Mouse (Mus musculus): Measurements from ENCODE around the gene 9230104L09Rik. TPM values are rescaled to one million over a fixed set of nuclear protein-coding genes. Genes with fewer than 3 reads are reported as not detected.

Gene 9230104L09Rik
- polyA plus RNA-seq, 1 experiment from 2014 or later, result not detected

DNA sequence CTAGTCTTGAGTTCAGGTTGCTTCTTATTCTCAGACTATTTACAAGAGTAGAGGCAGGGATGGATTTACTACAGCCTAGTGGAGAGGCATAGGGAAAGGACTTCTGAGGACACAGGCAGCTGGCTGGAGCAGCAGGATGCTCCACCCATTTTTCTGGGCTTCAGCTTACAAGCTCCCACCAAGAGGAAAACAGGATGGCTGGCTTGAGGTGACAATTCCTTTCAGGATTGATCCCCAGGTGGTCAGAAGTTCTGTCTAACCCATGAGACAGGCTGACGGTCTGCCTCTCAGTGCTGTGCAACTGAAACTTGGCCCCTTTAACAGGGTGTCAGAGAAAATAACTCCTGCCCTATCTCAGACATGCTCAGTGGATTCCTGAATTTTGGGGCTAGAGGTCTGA, 14.4 kb upstream of the 9230104L09Rik start:
- Histone ChIP-seq H3K27ac (ENCODE audit: low read depth, low read length) (no peak overlapping the region), H3K27me3 (ENCODE audit: control insufficient read depth, insufficient read depth, low read length) (no peaks in the 10 kb centered on the region), H3K4me3 (ENCODE audit: low read depth, low read length) (no peak overlapping the region), H3K9ac (ENCODE audit: low read length) (no peak overlapping the region), H3K9me3 (ENCODE audit: control insufficient read depth, low read length) (no peaks in the 10 kb centered on the region), H3K36me3 (ENCODE audit: control insufficient read depth, insufficient read depth, low read length) (no peaks in the 10 kb centered on the region), H3K4me1 (ENCODE audit: control insufficient read depth, insufficient read depth, low read length) (peaks cover 6% of the 10 kb centered on the region), H3K4me2 (ENCODE audit: low read depth) (no peak overlapping the region)
- no peak for DNase-seq (ENCODE audit: low spot score)
- no peak for ATAC-seq (ENCODE audit: insufficient read depth, low FRiP score, low TSS enrichment)
- 45% methylated on average over 1 of the region's 1 CpGs for WGBS

GRCm38 (mm10) chr2:148878641-148879130, 13.8 kb upstream of the 9230104L09Rik start:
- Histone ChIP-seq H3K9me3 (ENCODE audit: control insufficient read depth, low read length) (no peaks in the 10 kb centered on the region), H3K4me1 (ENCODE audit: control insufficient read depth, insufficient read depth, low read length) (peaks cover 11% of the 10 kb centered on the region), H3K4me3 (ENCODE audit: low read depth, low read length) (no peak overlapping the region), H3K27me3 (ENCODE audit: control insufficient read depth, insufficient read depth, low read length) (no peaks in the 10 kb centered on the region), H3K4me2 (ENCODE audit: low read depth) (no peak overlapping the region), H3K27ac (ENCODE audit: low read depth, low read length) (no peak overlapping the region), H3K36me3 (ENCODE audit: control insufficient read depth, insufficient read depth, low read length) (no peaks in the 10 kb centered on the region), H3K9ac (ENCODE audit: low read length) (no peak overlapping the region)
- 15% methylated on average over 2 of the region's 2 CpGs for WGBS
- ATAC-seq (ENCODE audit: insufficient read depth, low FRiP score, low TSS enrichment), result no peak
- DNase-seq (ENCODE audit: low spot score), result no peak

- Histone ChIP-seq H3K27me3 (ENCODE audit: control insufficient read depth, insufficient read depth, low read length) (no peaks in the 10 kb centered on the region), H3K9me3 (ENCODE audit: control insufficient read depth, low read length) (no peaks in the 10 kb centered on the region), H3K9ac (ENCODE audit: low read length) (no peak overlapping the region), H3K4me1 (ENCODE audit: control insufficient read depth, insufficient read depth, low read length) (peaks cover 11% of the 10 kb centered on the region), H3K27ac (ENCODE audit: low read depth, low read length) (no peak overlapping the region), H3K4me2 (ENCODE audit: low read depth) (no peak overlapping the region), H3K36me3 (ENCODE audit: control insufficient read depth, insufficient read depth, low read length) (no peaks in the 10 kb centered on the region; the same call in 1 of the 2 replicates), H3K4me3 (ENCODE audit: low read depth, low read length) (no peak overlapping the region)
- 58% methylated on average over 3 of the region's 3 CpGs for WGBS
- DNase-seq (ENCODE audit: low spot score) (no peak), ATAC-seq (ENCODE audit: insufficient read depth, low FRiP score, low TSS enrichment) (no peak)
These were observed 12.4 kb upstream of the 9230104L09Rik start for GRCm38 (mm10) chr2:148877016-148877770.

- peak within 1 kb of the TSS; percentile 88 for H3K4me3 ChIP-seq (ENCODE audit: low read depth, low read length)
- H3K4me1 ChIP-seq (ENCODE audit: control insufficient read depth, insufficient read depth, low read length), result peaks cover 11% of the 10 kb centered on the region
- H3K4me2 ChIP-seq (ENCODE audit: low read depth), result peak within 1 kb of the TSS; percentile 78
- WGBS, result 0% methylated on average over 18 of the region's 19 CpGs
- H3K9me3 ChIP-seq (ENCODE audit: control insufficient read depth, low read length), result no peaks in the 10 kb centered on the region
- DNase-seq (ENCODE audit: low spot score) (peak; percentile 90), ATAC-seq (ENCODE audit: insufficient read depth, low FRiP score, low TSS enrichment) (peak; percentile 96)
- H3K36me3 ChIP-seq (ENCODE audit: control insufficient read depth, insufficient read depth, low read length), result no peaks in the 10 kb centered on the region; the same call in 1 of the 2 replicates
- H3K27me3 ChIP-seq (ENCODE audit: control insufficient read depth, insufficient read depth, low read length), result no peaks in the 10 kb centered on the region
- peak within 1 kb of the TSS; percentile 88 for H3K9ac ChIP-seq (ENCODE audit: low read length)
- H3K27ac ChIP-seq (ENCODE audit: low read depth, low read length), result peak within 1 kb of the TSS; percentile 73
These were observed 10.5 kb upstream of the 9230104L09Rik start, which contains the start of gene Cst3 for GRCm38 (mm10) chr2:148875335-148875811. Gene Cst3 (minus strand): TSS chr2:148875692.

GRCm38 (mm10) chr2:148874617-148875334, 9.9 kb upstream of the 9230104L09Rik start:
- no peaks in the 10 kb centered on the region for H3K9me3 ChIP-seq (ENCODE audit: control insufficient read depth, low read length)
- peak overlapping the region; percentile 78 for H3K4me2 ChIP-seq (ENCODE audit: low read depth)
- peak overlapping the region; percentile 73 for H3K27ac ChIP-seq (ENCODE audit: low read depth, low read length)
- peak overlapping the region; percentile 88 for H3K4me3 ChIP-seq (ENCODE audit: low read depth, low read length)
- no peaks in the 10 kb centered on the region for H3K27me3 ChIP-seq (ENCODE audit: control insufficient read depth, insufficient read depth, low read length)
- H3K9ac ChIP-seq (ENCODE audit: low read length), result peak overlapping the region; percentile 88
- peak; percentile 43 for DNase-seq (ENCODE audit: low spot score)
- ATAC-seq (ENCODE audit: insufficient read depth, low FRiP score, low TSS enrichment), result peak; percentile 64
- peaks cover 11% of the 10 kb centered on the region for H3K4me1 ChIP-seq (ENCODE audit: control insufficient read depth, insufficient read depth, low read length)
- WGBS, result 2% methylated on average over 34 of the region's 34 CpGs
- no peaks in the 10 kb centered on the region; the same call in 1 of the 2 replicates for H3K36me3 ChIP-seq (ENCODE audit: control insufficient read depth, insufficient read depth, low read length)

GRCm38 (mm10) chr2:148874224-148874616, 9.4 kb upstream of the 9230104L09Rik start:
- no peaks in the 10 kb centered on the region; the same call in 1 of the 2 replicates for H3K36me3 ChIP-seq (ENCODE audit: control insufficient read depth, insufficient read depth, low read length)
- no peaks in the 10 kb centered on the region for H3K9me3 ChIP-seq (ENCODE audit: control insufficient read depth, low read length)
- peak overlapping the region; percentile 88 for H3K4me3 ChIP-seq (ENCODE audit: low read depth, low read length)
- ATAC-seq (ENCODE audit: insufficient read depth, low FRiP score, low TSS enrichment), result no peak
- H3K27ac ChIP-seq (ENCODE audit: low read depth, low read length), result no peak overlapping the region
- DNase-seq (ENCODE audit: low spot score), result no peak
- H3K4me1 ChIP-seq (ENCODE audit: control insufficient read depth, insufficient read depth, low read length), result peaks cover 11% of the 10 kb centered on the region
- peak overlapping the region; percentile 78 for H3K4me2 ChIP-seq (ENCODE audit: low read depth)
- WGBS, result 72% methylated on average over 3 of the region's 3 CpGs
- H3K9ac ChIP-seq (ENCODE audit: low read length), result peak overlapping the region; percentile 88; the same call in 1 of the 2 replicates
- H3K27me3 ChIP-seq (ENCODE audit: control insufficient read depth, insufficient read depth, low read length), result no peaks in the 10 kb centered on the region

DNA sequence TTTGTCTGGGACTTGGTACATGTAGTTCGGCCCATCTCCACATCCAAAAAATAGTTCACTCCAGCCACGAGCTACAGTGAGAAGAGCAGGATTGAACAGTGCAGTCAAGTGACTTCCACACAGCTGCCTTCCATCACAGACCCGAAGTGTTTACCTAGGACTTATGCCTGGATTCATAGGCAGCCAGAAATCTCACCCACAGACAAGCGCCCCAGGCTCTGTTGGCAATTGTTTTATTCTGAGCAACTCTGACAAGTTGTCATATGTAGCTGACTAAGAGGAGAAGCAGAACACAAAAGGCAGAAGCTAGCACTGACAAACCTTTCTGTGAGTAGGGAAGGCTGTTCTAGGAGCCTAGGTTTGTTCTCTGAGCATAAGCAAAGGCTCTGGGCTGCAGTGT, 8.0 kb upstream of the 9230104L09Rik start:
- H3K9me3 ChIP-seq (ENCODE audit: control insufficient read depth, low read length), result no peaks in the 10 kb centered on the region
- 91% methylated on average over 4 of the region's 4 CpGs for WGBS
- H3K4me2 ChIP-seq (ENCODE audit: low read depth), result peak overlapping the region; percentile 13; the same call in 1 of the 2 replicates
- no peak overlapping the region for H3K27ac ChIP-seq (ENCODE audit: low read depth, low read length)
- H3K4me3 ChIP-seq (ENCODE audit: low read depth, low read length), result no peak overlapping the region
- no peaks in the 10 kb centered on the region; the same call in 1 of the 2 replicates for H3K36me3 ChIP-seq (ENCODE audit: control insufficient read depth, insufficient read depth, low read length)
- H3K4me1 ChIP-seq (ENCODE audit: control insufficient read depth, insufficient read depth, low read length), result peaks cover 11% of the 10 kb centered on the region
- H3K9ac ChIP-seq (ENCODE audit: low read length), result no peak overlapping the region
- no peaks in the 10 kb centered on the region for H3K27me3 ChIP-seq (ENCODE audit: control insufficient read depth, insufficient read depth, low read length)
- DNase-seq (ENCODE audit: low spot score) (no peak), ATAC-seq (ENCODE audit: insufficient read depth, low FRiP score, low TSS enrichment) (no peak)

DNA sequence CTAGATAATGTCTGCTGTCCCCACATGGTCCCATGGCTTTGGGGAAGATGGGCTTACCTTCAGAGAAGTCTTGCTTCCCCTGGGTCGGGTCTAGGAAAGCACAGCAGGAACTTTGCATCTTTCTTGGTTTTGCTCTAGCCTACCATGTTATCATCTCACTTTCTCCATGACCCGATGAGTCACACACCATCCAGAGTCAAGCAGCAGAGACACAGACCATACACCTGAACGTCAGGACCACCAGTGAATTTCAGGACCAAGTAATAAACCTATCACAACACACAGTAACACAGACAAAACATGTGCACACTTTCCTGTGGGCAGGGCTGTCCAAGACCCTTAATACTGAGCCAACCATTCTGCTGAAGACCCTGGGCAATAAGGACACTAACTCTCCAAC, 5.7 kb upstream of the 9230104L09Rik start:
- no peaks in the 10 kb centered on the region for H3K9me3 ChIP-seq (ENCODE audit: control insufficient read depth, low read length)
- H3K27me3 ChIP-seq (ENCODE audit: control insufficient read depth, insufficient read depth, low read length), result no peaks in the 10 kb centered on the region
- H3K4me3 ChIP-seq (ENCODE audit: low read depth, low read length), result no peak overlapping the region
- H3K4me2 ChIP-seq (ENCODE audit: low read depth), result no peak overlapping the region
- WGBS, result 86% methylated on average over 3 of the region's 3 CpGs
- peaks cover 8% of the 10 kb centered on the region for H3K4me1 ChIP-seq (ENCODE audit: control insufficient read depth, insufficient read depth, low read length)
- no peak for ATAC-seq (ENCODE audit: insufficient read depth, low FRiP score, low TSS enrichment)
- H3K36me3 ChIP-seq (ENCODE audit: control insufficient read depth, insufficient read depth, low read length), result no peaks in the 10 kb centered on the region; the same call in 1 of the 2 replicates
- no peak overlapping the region for H3K27ac ChIP-seq (ENCODE audit: low read depth, low read length)
- DNase-seq (ENCODE audit: low spot score), result no peak
- H3K9ac ChIP-seq (ENCODE audit: low read length), result no peak overlapping the region

All from neural tube, embryonic 11.5 days (tissue).